Mouse (Mus musculus) adrenal gland, adult 10 weeks (tissue): Measurements from ENCODE around the gene Mbd3l1. TPM values are rescaled to one million over a fixed set of nuclear protein-coding genes. Genes with fewer than 3 reads are reported as not detected.

Experiments used
- polyA plus RNA-seq: library from polyadenylated mRNA; stranded (reverse); fragments of 350-450 nt; fragmentation: Illumina TruSeq; extraction: RNeasy Lipid Tissue Mini Kit (QIAGEN cat#74804); gene quantifications from one replicate; pipeline ENCODE4 v1.2.3, GENCODE M21; 2014; ENCODE audit warnings: low read depth, low replicate concordance

Gene Mbd3l1
- not detected for polyA plus RNA-seq

GRCm38 (mm10) chr9:18478168-18478567, at the start of gene Mbd3l1, which contains the start of gene Zfp558:
Gene Mbd3l1, plus strand, starts transcription at chr9:18478359.
Gene Zfp558, minus strand, starts transcription at chr9:18478268.

GRCm38 (mm10) chr9:18430354-18430753, 47.8 kb upstream of the Mbd3l1 start, which contains the start of gene Mbd3l2:
Gene Mbd3l2, plus strand, starts transcription at chr9:18430654.

Other genes with a start within 250 kb of the Mbd3l1 start
- gene Chordc1, start 186.2 kb upstream of the Mbd3l1 start, polyA plus RNA-seq = 328 TPM
- 20.0 TPM for gene Naalad2, start 75.4 kb upstream of the Mbd3l1 start, polyA plus RNA-seq
- gene Ubtfl1, start 73.9 kb upstream of the Mbd3l1 start, polyA plus RNA-seq = not detected
- gene Mbd3l2, start 47.7 kb upstream of the Mbd3l1 start, polyA plus RNA-seq = not detected
- gene Zfp558, start 91 bp upstream of the Mbd3l1 start, polyA plus RNA-seq = 7.0 TPM
- gene Muc16, start 196.2 kb downstream of the Mbd3l1 start, polyA plus RNA-seq = 1.5 TPM